Mouse (Mus musculus) ES-E14 (cell line): Measurements from ENCODE around the gene Manba.

Experiments
- CHD2 ChIP-seq: IDR thresholded peaks from 2 replicates; pipeline ENCODE4 v1.6.1; 2014; ENCODE audit warnings: mild to moderate bottlenecking, low read depth, low read length, inconsistent platforms
- MAFK ChIP-seq: IDR thresholded peaks from 2 replicates; pipeline ENCODE4 v1.6.1; 2014; ENCODE audit warnings: mild to moderate bottlenecking, low read depth, low read length, inconsistent platforms; ENCODE audit not compliant: insufficient read depth
- ZC3H11A ChIP-seq: IDR thresholded peaks from 2 replicates; pipeline ENCODE4 v1.6.1; 2012; ENCODE audit warnings: low read depth, mild to moderate bottlenecking, inconsistent platforms, low read length, borderline replicate concordance
- ZNF384 ChIP-seq: IDR thresholded peaks from 2 replicates; pipeline ENCODE4 v1.6.1; 2012; ENCODE audit warnings: low read depth, low read length, inconsistent platforms

DNA sequence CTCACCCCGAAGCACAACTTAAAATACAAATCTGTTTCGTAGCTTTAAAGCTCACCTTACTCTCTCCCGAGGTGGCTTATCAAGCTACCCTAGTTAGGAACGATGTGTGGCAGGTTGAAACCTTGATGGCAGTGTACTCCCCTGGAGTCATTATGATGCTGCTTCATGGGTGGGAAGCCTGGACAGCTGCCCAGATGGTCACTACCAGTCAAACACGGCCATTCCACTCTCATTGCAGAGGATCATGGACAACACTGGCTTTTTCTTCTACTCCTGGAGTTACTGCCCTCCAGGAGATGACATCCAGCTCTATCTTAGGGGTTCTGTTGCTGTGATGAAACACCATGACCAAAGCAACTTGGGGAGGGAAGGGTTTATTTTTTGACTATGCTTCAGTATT is 17.7 kb downstream of the Manba start:
- TF ChIP-seq ZC3H11A (no peak), MAFK (no peak), CHD2 (no peak), ZNF384 (no peak)
